Mouse (Mus musculus) thymus, postnatal 0 days (tissue): Measurements from ENCODE around the gene Pbx1. TPM values are rescaled to one million over a fixed set of nuclear protein-coding genes. Genes with fewer than 3 reads are reported as not detected.

Source experiments
- DNase-seq: peaks from one replicate; pipeline ENCODE4 v3.0.0-alpha.2; 2015; ENCODE audit warnings: low spot score
- polyA plus RNA-seq: library from polyadenylated mRNA; unstranded; fragments of >200 nt; fragmentation: Nextera tagmentation; extraction: Ambion mirVana; gene quantifications from 2 replicates; pipeline ENCODE4 v1.2.1, GENCODE M21; 2015

The Pbx1 gene
- polyA plus RNA-seq, 1 experiment from 2014 or later: 5.8 TPM

- DNase-seq: no peak
These were observed 47.5 kb downstream of the Pbx1 start for GRCm38 (mm10) chr1:168384594-168384955.

DNA sequence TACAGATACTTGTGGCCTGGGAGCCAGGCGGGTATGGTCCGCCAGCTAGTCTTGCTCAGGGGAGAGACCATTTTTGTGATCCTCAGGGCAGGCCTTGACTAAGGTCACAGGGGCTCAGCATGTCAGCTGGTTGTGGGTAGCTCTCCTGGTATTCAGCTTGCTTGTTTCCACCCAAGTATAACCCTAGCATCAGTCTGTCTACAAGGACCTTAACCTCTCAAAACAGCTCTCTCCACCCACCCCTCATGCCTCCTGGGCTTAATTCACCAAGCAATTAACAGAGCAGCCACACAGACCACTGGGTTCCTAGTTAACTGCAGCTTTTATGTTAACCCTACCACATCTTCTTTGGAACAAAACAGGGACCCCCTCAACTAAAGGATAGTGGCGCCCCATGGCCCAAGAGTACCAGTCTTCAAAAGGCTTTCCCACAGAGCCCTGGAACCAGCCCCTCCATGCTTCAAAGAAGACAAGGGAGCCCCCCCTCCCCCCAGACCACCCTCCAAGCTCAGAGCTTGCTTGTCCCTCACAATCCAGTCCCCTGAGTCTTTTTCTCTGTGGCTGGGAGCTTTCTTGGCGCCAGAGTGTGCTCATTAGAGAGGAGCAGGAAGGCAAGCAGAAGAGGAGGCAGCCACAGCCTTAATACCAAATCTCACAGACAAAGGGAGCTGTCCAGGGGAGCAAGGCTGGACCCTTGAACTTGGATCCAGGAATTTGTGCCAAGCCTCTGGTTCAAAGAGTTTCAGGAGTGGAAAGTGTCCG, 48.1 kb downstream of the Pbx1 start:
- DNase-seq: no peak

- no peak for DNase-seq
These were observed 49.3 kb downstream of the Pbx1 start for GRCm38 (mm10) chr1:168382823-168383157.

DNA sequence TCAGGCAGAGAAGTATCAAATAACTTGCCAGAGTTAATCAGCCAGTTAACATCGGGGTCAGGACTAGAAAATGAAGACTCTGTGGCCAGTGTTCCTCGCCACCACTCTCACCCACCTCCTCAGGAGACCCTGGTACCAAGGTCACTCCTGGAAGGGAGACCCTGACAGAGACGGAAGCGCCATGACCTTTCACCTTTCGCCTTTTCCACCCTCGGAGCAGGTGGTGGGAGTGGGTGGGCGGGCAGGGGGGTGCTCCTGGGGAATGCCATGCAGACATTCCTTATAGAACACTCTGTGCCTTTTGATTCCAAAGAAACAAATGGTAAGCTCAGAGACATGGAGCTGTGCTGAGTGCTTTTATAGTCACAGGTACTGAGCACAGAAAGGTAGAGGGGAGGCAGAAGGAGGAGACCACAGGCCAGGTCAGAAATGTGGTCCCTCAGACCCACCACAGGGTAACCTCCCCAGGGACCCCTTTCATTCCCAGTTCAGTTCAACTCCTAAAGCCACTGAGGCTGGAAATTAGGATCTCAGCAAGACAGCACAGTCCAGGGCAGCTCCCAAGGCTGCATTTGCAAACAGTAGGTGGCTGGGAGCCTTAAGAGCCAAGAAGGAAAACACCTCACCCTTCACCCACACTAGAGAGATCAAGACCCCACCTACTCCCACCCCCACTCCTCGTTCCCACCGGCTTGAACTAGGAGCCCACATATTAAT, 49.8 kb downstream of the Pbx1 start:
- no peak for DNase-seq

GRCm38 (mm10) chr1:168381451-168381850, 50.6 kb downstream of the Pbx1 start:
- no peak for DNase-seq

- no peak for DNase-seq
These were observed 51.8 kb downstream of the Pbx1 start for GRCm38 (mm10) chr1:168380241-168380770.

- DNase-seq: no peak
These were observed 54.4 kb downstream of the Pbx1 start for GRCm38 (mm10) chr1:168377650-168378049.

GRCm38 (mm10) chr1:168376330-168376729, 55.7 kb downstream of the Pbx1 start:
- no peak for DNase-seq

GRCm38 (mm10) chr1:168374953-168375600, 57.0 kb downstream of the Pbx1 start:
- no peak for DNase-seq

DNA sequence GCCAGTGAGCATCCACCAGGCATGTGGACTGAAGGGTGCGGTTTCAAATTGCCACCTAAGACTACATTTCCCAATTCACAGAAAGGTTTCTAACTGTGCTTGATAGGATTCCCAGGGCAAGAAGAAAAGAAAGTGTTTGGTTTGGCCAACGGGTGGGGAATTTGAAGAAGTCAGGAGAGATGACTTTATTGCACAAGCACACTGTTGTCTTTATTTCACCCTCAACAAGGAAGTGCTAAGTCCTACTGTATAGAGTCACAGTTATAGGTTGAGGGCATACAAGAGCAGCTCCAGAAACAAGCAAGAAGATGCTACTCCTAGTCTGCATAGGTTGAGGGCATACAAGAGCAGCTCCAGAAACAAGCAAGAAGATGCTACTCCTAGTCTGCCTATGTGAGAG, 60.0 kb downstream of the Pbx1 start:
- no peak for DNase-seq

GRCm38 (mm10) chr1:168370966-168371365, 61.1 kb downstream of the Pbx1 start:
- DNase-seq: no peak

DNA sequence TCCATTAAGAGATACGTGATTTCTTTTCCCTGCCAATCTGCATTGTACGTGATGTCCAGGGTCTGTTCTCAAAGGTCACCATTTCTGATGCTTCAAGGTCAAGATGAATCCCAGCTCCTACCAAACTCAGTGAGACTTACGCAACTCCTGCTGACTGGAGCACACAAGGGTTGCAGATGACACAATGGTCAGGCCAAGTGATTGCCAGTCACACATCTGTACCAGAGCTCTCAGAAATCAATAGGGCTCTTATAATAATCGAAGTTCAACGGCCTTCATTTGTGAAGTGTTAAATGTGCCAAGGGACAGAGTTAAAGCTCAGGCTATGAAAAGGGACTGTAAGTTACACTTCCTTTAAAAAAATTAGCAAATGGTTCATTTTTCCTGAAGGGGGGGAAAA, 65.8 kb downstream of the Pbx1 start:
- no peak for DNase-seq

DNA sequence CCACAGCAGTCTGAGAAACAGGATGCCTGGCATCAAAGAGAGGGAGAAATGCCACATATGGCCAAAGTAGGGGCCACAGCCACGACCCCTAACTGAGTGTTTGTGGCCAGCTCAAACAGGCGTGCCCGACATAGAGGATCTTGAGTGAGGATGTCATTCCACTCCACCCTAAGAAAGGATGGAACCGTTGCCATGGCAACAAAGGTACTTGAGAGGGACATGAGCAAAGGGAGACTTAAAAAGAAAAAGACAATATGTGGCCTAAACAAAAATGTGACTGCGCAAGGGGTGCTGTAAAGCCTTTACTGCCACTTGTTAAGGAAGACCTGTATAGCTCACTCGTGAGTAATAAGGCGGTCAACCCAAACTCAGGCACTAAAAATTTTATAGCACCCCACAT, 67.7 kb downstream of the Pbx1 start:
- no peak for DNase-seq

GRCm38 (mm10) chr1:168363053-168363452, 69.0 kb downstream of the Pbx1 start:
- DNase-seq: no peak

DNA sequence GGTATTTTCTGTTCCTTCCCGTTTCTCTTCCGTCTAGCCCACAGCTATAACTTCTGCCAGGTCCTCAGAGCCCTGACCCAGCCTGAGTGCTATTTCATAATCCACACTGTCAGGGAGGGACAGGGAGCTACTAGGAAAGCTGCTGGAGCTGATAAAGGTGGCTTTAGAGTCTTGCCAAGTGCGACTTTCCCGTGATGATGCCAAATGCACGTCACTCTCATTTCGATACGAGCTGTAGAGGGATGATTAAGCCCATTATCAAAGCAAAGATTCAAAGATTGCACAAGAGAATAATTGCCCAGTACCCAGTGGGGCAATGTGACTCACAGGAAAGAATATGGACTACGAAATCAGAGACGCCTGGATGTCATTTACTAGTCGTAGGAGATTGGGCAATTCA, 69.6 kb downstream of the Pbx1 start:
- DNase-seq: no peak

- no peak for DNase-seq
These were observed 74.1 kb downstream of the Pbx1 start for GRCm38 (mm10) chr1:168357680-168358611.

DNA sequence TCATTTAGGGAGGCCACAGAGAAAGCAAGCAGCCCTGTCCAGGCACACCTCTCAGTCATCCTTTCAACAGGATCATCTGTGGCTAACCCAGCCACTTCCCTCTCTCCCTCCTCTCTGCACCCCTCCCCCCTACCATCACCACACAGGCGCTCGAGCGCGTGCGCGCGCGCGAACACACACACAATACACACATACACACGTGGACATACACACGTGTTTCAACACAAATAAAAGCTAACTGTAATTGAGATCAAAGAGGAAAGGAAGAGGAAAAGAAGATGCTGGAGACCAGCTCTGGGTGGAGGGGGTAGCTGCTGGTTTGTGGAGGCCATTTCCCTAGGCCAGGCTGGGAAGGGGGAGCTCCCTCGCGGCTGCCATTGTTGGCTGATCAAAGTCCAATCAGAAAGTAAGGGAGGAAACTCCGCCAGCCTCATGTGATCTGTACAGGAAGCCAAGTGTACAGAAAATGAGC, 75.1 kb downstream of the Pbx1 start:
- peak; percentile 3 for DNase-seq

DNA sequence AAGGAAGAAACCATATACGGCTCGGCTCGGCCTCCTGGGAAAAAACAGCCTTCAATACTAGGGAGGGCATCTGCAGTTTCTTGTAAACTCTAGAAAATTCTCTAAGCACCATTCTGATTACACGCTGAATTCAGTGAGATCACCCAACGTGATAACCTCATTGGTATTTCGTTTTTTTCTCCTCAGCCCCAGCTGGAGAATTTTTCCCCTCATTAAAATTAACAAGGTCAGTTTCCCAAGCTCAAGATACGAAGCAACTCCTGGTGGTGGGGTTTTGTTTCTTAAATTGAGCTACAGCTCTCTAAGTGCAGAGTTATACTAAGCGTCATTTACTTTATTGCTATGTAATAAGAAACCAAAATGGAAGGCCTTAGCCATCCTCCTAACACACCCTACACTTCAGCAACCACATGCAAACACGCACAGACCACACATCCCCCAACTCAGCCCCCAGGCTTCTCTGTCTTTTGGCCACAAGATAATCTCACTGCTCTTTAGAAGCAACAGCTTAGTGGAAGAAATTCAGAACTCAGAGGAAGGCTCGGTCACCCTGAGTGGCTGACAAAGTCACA, 76.0 kb downstream of the Pbx1 start:
- no peak for DNase-seq

DNA sequence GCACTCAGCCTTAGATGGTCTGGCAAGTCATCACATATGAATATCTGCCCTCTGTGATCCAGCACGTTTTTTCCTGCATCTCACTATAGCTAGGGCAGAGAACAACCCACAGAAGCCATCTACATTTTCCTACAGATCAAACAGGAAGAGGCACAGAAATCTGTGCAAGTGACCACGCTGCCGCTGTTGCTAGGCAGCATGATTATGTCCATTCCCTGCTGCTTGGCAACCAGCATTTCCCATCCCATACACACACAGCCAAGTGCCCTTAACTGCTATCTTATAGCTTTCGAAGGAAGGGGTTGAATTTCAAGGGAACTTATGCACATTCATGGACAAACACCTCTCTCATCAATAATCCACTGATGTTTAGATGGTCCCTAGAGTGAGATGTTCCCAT, 77.1 kb downstream of the Pbx1 start:
- DNase-seq: no peak

- no peak for DNase-seq
These were observed 83.9 kb downstream of the Pbx1 start for GRCm38 (mm10) chr1:168348036-168348784.
